Mouse (Mus musculus): ENCODE data around the gene Tpcn2. TPM values are rescaled to one million over a fixed set of nuclear protein-coding genes. Genes with fewer than 3 reads are reported as not detected.

Tpcn2 gene
- polyA plus RNA-seq, 1 experiment from 2014 or later: 3.8 TPM

DNA sequence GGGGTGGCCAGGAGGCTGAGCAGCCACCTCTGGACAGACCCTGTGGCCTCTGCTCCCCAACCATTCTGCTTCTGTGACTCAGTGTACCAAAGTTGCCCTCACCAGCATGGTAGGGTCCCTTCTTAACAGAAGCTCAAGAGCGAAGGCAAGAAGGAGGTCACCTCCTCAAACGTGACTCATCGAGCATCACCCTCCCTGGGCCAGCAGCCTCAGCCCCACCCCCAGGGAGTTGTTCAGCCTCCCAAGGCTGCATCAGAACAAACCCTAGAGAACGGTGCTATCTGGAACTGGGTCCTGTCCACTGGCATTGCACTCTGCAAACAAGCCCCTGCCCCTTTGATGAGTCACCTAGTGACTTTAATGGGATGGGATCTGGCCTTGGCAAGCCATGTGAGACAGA is 25.1 kb upstream of the Tpcn2 start:
- WGBS: 82% methylated on average over 4 of the region's 4 CpGs
- Histone ChIP-seq H3K27ac (no peak overlapping the region), H3K9me3 (replicated peaks) (no peaks in the 10 kb centered on the region), H3K4me2 (no peak overlapping the region), H3K36me3 (ENCODE audit: poor library complexity, severe bottlenecking) (no peaks in the 10 kb centered on the region), H3K27me3 (no peaks in the 10 kb centered on the region), H3K4me1 (no peaks in the 10 kb centered on the region), H3K4me3 (no peak overlapping the region), H3K9ac (no peak overlapping the region)
- ATAC-seq: no peak

DNA sequence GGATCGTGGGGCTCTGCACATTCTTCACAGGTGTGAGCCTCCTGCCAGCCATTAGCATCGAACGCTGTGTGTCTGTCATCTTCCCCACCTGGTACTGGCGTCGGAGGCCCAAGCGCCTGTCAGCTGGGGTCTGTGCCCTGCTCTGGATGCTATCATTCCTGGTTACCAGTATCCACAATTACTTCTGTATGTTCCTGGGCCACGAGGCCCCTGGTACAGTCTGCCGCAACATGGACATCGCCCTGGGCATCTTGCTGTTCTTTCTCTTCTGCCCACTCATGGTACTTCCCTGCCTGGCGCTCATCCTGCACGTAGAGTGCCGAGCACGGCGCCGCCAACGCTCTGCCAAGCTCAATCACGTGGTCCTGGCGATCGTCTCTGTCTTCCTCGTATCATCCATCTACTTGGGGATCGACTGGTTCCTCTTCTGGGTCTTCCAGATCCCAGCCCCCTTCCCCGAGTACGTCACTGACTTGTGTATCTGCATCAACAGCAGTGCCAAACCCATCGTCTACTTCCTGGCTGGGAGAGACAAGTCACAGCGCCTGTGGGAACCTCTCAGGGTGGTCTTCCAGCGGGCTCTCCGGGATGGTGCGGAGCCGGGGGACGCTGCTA is 24.4 kb upstream of the Tpcn2 start:
- H3K9ac ChIP-seq: no peak overlapping the region
- no peaks in the 10 kb centered on the region for H3K9me3 ChIP-seq (replicated peaks)
- H3K27me3 ChIP-seq: no peaks in the 10 kb centered on the region
- no peaks in the 10 kb centered on the region for H3K4me1 ChIP-seq
- 84% methylated on average over 30 of the region's 30 CpGs for WGBS
- H3K4me2 ChIP-seq: no peak overlapping the region
- no peak for ATAC-seq
- H3K36me3 ChIP-seq (ENCODE audit: poor library complexity, severe bottlenecking): no peaks in the 10 kb centered on the region
- H3K27ac ChIP-seq: no peak overlapping the region
- H3K4me3 ChIP-seq: no peak overlapping the region

DNA sequence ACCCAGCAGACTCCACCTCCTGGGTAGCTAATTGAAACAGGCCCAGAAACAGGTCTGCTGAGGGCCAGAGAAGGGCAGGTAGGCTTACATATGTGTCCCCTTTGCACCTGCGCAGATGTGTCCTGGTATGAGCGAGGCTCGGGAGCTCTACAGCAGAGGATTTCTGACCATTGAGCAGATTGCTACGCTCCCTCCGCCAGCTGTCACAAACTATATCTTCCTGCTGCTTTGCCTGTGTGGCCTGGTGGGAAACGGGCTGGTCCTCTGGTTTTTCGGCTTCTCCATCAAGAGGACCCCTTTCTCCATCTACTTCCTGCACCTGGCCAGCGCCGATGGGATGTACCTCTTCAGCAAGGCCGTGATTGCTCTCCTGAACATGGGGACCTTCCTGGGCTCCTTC is 23.8 kb upstream of the Tpcn2 start:
- 90% methylated on average over 10 of the region's 10 CpGs for WGBS
- no peak overlapping the region for H3K9ac ChIP-seq
- peaks cover 3% of the 10 kb centered on the region; the same call in 1 of the 2 replicates for H3K4me1 ChIP-seq
- no peak overlapping the region for H3K4me3 ChIP-seq
- no peak overlapping the region for H3K27ac ChIP-seq
- H3K27me3 ChIP-seq: no peaks in the 10 kb centered on the region
- H3K4me2 ChIP-seq: no peak overlapping the region
- no peak for ATAC-seq
- no peaks in the 10 kb centered on the region for H3K36me3 ChIP-seq (ENCODE audit: poor library complexity, severe bottlenecking)
- H3K9me3 ChIP-seq (replicated peaks): no peaks in the 10 kb centered on the region

DNA sequence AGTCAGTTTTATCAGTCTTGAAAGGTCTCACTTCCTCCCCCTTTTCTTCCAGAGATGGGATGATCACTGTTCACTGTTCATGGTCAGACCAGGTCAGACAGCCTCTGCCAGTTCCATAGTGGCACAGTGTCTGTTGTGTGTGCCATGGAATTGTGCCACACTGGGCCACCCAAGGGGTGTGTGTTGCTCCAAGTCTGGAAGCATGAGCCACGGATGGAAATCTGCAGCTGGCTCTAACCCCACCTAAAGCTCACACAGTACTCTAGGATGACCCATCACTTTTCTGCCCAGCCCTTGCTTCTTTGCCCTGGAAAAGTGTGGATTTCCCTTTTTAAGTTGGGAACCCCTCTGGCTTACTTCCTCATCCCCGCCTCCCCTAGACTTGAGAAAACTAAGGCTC is 20.3 kb upstream of the Tpcn2 start:
- H3K4me1 ChIP-seq: peaks cover 10% of the 10 kb centered on the region
- no peak overlapping the region for H3K4me3 ChIP-seq
- no peak for ATAC-seq
- H3K27ac ChIP-seq: no peak overlapping the region
- no peak overlapping the region for H3K9ac ChIP-seq
- 73% methylated on average over 2 of the region's 2 CpGs for WGBS
- H3K4me2 ChIP-seq: no peak overlapping the region
- no peaks in the 10 kb centered on the region for H3K27me3 ChIP-seq
- no peaks in the 10 kb centered on the region for H3K9me3 ChIP-seq (replicated peaks)
- no peaks in the 10 kb centered on the region for H3K36me3 ChIP-seq (ENCODE audit: poor library complexity, severe bottlenecking)

DNA sequence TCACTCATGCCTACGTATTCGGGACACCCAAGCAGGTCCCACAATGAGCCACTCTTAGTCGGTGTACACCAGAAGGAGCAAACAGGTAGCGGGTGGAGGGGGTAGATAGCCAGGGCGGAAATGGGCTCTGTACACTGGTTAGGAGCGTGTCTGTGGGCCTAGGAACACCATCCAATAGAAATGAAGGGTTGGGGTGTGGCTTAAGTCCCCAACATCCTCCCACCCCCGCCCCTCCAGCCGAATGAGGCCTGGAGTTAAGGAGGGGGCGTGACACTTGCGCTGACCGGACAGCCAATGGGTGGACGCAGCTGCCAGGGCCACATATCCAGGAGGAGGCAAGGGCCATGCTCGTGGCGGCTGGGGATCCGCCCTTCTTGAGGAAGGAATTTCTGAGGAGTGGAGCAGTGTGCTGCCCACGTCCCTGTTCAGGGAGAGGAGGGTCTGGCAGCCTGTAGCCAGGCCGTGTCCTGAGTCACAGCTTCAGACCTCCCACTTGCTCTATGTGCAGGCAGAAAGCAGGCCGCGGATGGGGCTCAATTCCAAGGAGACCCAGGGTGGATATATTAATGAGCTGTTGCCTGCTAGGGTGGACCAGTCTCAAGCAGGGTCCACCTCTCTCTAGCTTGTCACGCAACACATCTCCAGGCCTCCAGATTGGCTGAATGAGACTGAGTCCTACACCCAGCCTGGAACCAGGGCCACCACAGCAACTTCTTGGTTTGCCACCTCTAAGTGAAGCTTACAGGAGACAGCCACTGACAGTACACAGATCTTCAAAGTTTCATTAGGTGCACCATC is 18.9 kb upstream of the Tpcn2 start:
- peak overlapping the region; percentile 50 for H3K4me2 ChIP-seq
- peaks cover 10% of the 10 kb centered on the region for H3K4me1 ChIP-seq
- no peaks in the 10 kb centered on the region for H3K9me3 ChIP-seq (replicated peaks)
- no peaks in the 10 kb centered on the region for H3K36me3 ChIP-seq (ENCODE audit: poor library complexity, severe bottlenecking)
- peak overlapping the region; percentile 21 for H3K4me3 ChIP-seq
- peak; percentile 82; the same call in 1 of the 2 replicates for ATAC-seq
- H3K27me3 ChIP-seq: no peaks in the 10 kb centered on the region
- H3K9ac ChIP-seq: peak overlapping the region; percentile 34; the same call in 1 of the 2 replicates
- 8% methylated on average over 20 of the region's 20 CpGs for WGBS
- H3K27ac ChIP-seq: no peak overlapping the region

DNA sequence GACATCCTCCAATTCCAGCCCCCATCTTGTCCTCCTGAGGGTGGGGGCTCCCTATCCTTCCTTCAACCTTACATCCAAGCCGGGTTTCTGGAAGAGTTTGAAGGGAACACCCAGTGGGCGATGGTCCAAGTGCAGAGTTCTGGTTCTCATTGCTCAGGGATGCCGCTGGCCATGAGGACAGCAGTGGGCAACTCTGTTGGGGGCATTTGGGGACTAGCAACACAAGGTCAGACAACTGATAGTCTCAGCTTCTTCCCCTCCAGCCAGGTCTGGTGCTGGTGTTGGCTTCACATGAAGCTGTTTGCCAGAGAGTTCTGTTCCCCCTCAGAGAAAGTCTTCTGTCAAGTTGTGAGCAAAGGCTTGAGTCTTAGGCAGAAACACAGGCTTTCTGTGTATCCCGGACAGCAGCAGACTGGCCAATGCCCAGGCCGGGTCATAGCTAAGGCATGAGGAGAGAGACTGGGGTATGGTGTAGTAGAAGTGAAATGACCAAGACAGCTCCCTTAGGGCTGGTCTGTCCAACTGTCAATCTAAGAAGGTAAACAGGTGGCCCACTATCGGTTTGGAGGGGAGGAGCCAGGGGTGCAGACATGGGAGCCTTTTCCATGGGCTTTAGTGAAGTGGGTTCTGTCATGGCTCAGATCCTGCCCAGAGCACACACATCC is 17.7 kb upstream of the Tpcn2 start:
- ATAC-seq: no peak
- Histone ChIP-seq H3K27ac (no peak overlapping the region), H3K9me3 (replicated peaks) (no peaks in the 10 kb centered on the region), H3K36me3 (ENCODE audit: poor library complexity, severe bottlenecking) (no peaks in the 10 kb centered on the region), H3K9ac (no peak overlapping the region), H3K27me3 (no peaks in the 10 kb centered on the region), H3K4me2 (no peak overlapping the region), H3K4me3 (no peak overlapping the region), H3K4me1 (peaks cover 10% of the 10 kb centered on the region)
- 87% methylated on average over 6 of the region's 6 CpGs for WGBS

DNA sequence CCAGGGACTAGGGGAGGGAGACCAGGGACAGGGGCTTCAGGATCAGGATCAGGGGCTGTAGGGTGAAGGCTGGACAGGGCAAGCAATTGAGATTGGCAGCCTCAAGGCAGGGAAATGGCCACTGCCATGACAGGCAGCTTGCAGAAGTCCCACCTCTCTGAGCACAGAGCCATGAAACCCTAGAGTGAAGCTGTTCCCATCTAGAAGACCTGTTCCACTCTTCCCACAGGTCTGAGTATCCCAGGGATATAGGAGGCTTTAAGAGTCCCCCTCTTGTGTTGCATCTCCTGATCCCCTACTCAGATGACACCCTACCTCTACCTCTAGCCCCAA is 17.2 kb upstream of the Tpcn2 start:
- Histone ChIP-seq H3K9me3 (replicated peaks) (no peaks in the 10 kb centered on the region), H3K27me3 (no peaks in the 10 kb centered on the region), H3K4me3 (no peak overlapping the region), H3K27ac (no peak overlapping the region), H3K36me3 (ENCODE audit: poor library complexity, severe bottlenecking) (no peaks in the 10 kb centered on the region), H3K9ac (no peak overlapping the region), H3K4me2 (no peak overlapping the region), H3K4me1 (peaks cover 10% of the 10 kb centered on the region)
- ATAC-seq: no peak

DNA sequence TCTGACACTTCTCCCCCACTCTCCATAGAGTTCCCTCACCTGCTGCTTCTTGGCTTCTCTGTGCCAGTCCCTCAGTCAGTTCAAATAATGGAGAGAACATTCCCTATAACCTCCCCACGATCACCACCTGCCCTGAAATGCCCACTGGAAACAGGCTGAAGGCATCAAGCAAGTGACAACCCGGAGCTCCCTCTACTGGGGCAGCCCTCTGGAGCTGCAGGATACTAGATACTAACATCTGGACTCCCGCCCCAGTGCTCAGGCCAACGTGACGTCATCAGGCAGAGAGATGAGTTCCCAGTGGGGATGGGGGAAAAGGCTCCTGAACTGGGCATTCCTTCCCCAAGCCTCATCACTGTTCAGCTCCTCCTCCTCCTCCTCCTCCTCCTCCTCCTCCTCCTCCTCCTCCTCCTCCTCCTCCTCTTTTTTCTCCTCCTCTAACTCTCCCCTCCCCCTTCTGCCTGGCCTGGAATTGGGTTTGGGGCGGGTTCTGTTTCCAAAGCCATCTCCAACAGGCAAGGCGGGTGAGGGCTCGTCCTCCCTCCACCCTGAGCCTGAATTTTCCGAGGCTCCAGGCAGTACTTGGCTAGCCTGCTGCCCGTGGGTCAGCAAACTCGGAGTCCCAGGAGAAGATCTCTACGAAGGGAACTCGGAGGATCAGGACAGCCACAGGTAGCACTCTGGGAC is 16.7 kb upstream of the Tpcn2 start, which contains the start of gene Mrgprf:
Gene Mrgprf, plus strand, starts transcription at position 508 of the 687 bp plus-strand sequence.
- Histone ChIP-seq H3K9me3 (replicated peaks) (no peaks in the 10 kb centered on the region), H3K9ac (no peak within 1 kb of the TSS), H3K4me1 (peaks cover 10% of the 10 kb centered on the region), H3K27me3 (no peaks in the 10 kb centered on the region), H3K27ac (no peak within 1 kb of the TSS), H3K36me3 (ENCODE audit: poor library complexity, severe bottlenecking) (no peaks in the 10 kb centered on the region), H3K4me2 (no peak within 1 kb of the TSS), H3K4me3 (no peak within 1 kb of the TSS)
- 37% methylated on average over 12 of the region's 13 CpGs for WGBS
- no peak for ATAC-seq

DNA sequence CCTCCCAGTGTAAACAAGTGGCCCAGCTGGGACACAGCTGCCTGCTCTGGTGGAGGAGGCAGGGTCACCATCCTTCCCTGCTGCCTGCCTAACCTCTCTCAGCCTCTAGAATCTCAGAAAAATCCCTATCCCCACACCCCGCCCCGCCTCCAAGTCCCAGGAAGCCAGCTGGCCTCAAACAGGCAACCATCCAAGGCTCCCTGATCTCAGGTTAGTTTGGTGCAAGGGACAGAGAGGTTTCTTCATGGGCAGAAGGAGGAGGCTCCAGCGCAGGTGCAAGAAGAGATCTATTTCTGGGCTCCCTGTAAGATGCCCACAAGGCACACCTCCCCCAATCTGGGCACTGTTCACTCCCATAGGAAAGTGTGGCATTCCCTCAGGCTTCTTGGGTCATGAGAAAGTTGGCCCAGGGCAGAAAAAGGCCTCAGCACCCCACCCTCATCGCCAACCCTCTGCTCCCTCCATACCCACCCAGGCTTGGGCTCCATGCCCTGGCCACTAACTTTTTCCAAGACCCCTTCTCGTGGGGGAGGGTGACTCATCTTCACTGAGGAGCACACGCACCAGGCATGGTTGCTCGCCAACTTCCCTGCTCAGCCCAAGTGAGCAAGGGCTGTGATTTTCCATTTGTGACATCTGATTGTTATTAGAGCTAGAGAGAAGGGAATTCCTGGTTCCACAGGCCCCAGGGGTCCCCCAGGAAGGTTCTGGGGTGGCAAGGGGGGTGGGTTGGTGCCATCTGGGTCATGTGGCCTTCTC is 15.9 kb upstream of the Tpcn2 start:
- 72% methylated on average over 7 of the region's 7 CpGs for WGBS
- H3K36me3 ChIP-seq (ENCODE audit: poor library complexity, severe bottlenecking): no peaks in the 10 kb centered on the region
- H3K4me3 ChIP-seq: no peak overlapping the region
- H3K27ac ChIP-seq: no peak overlapping the region
- ATAC-seq: no peak
- no peaks in the 10 kb centered on the region for H3K9me3 ChIP-seq (replicated peaks)
- H3K4me2 ChIP-seq: no peak overlapping the region
- no peak overlapping the region for H3K9ac ChIP-seq
- peaks cover 10% of the 10 kb centered on the region for H3K4me1 ChIP-seq
- no peaks in the 10 kb centered on the region for H3K27me3 ChIP-seq

DNA sequence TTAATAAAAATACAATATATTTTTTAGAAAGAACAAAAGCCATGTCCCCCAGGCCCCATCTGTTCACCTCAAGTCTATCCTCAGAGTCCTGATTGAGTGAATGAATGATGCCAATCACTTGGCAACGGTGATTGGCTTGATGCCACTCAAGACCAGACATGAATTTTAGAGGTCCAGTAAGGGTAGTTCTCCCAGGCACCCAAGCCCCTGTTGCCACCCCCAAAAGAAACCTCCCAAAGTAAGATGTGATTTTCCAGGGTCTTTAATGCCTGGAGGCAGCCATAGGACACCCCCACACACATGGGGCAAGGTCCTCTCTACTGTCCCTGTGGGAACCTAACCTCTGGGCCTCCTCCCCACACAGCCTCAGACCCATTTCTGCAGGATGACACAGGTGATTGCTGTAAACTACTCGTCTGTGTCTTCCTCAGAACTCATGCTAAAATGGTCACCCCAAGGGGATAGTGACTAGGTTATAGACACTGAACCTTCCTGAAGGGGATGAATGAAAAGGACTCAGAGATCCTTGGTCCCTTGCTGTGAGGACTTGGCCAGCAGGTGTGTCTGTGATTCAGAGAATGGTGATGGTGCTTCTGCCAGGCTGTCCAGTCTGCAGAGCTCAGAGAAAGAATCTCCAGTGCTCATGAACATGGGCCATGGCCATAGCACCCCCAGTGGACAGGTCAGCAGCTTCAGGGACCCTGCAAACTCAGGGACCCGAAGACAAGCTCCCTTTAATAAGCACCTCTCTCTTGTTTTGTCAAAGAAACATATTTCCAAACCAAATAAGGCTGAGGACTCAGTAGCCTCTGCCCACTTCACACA is 15.1 kb upstream of the Tpcn2 start:
- Histone ChIP-seq H3K4me1 (peaks cover 10% of the 10 kb centered on the region), H3K36me3 (ENCODE audit: poor library complexity, severe bottlenecking) (no peaks in the 10 kb centered on the region), H3K27me3 (no peaks in the 10 kb centered on the region), H3K4me3 (no peak overlapping the region), H3K4me2 (no peak overlapping the region), H3K9me3 (replicated peaks) (no peaks in the 10 kb centered on the region), H3K27ac (no peak overlapping the region), H3K9ac (no peak overlapping the region)
- 65% methylated on average over 3 of the region's 3 CpGs for WGBS
- ATAC-seq: no peak

DNA sequence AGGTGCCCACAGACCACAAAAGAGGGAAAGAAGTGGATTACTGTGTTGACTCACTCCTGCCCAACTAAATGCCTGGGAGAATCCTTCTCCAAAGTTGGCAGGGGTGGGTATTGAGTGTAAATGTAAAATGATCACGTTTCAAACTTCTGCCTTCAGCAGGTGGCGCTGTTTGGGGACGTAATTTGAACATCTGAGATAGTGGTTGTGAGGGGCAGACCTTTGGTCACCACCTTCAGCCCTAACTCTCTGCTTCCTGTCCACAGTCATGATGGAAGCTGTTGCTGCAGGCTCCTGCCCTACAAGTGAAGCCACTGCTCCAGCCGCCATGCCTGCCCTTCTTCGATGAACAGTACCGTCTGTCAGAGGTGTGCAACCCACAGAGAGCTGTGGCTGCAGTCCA is 10.0 kb upstream of the Tpcn2 start:
- 40% methylated on average over 6 of the region's 6 CpGs for WGBS
- Histone ChIP-seq H3K9me3 (replicated peaks) (no peaks in the 10 kb centered on the region), H3K4me2 (no peak overlapping the region), H3K9ac (no peak overlapping the region), H3K27me3 (no peaks in the 10 kb centered on the region), H3K36me3 (ENCODE audit: poor library complexity, severe bottlenecking) (no peaks in the 10 kb centered on the region), H3K27ac (no peak overlapping the region), H3K4me1 (no peaks in the 10 kb centered on the region), H3K4me3 (no peak overlapping the region)
- ATAC-seq: no peak
